ENCODE assay signal across 16 mouse cellular contexts in genomic region chr6:147928951-147929350, GRCm38 (mm10).
"Had no signal": no experiment of that assay in that cellular context is flagged by ENCODE, and none has a peak within 500 bp of the region (broad histone marks: within the 10 kb centered on the region; RNA-seq: fewer than 3 reads in every experiment).

No protein-coding gene starts in this region.

- H3K27ac ChIP-seq: neural tube, embryonic 13.5 days; neural tube, embryonic 15.5 days; stomach, embryonic 15.5 days; stomach, postnatal 0 days had no signal

- H3K27me3 ChIP-seq: neural tube, embryonic 13.5 days; neural tube, embryonic 15.5 days; stomach, embryonic 15.5 days had no signal

- H3K4me1 ChIP-seq: neural tube, embryonic 13.5 days; neural tube, embryonic 15.5 days; stomach, embryonic 15.5 days had no signal

- H3K9ac ChIP-seq: neural tube, embryonic 13.5 days; neural tube, embryonic 15.5 days; stomach, embryonic 15.5 days had no signal

- H3K4me3 ChIP-seq: neural tube, embryonic 13.5 days; neural tube, embryonic 15.5 days; stomach, embryonic 15.5 days had no signal

- H3K9me3 ChIP-seq: neural tube, embryonic 13.5 days; neural tube, embryonic 15.5 days; stomach, embryonic 15.5 days had no signal

- H3K36me3 ChIP-seq: neural tube, embryonic 13.5 days; neural tube, embryonic 15.5 days; stomach, embryonic 15.5 days had no signal

- H3K4me2 ChIP-seq: neural tube, embryonic 13.5 days; neural tube, embryonic 15.5 days; stomach, embryonic 15.5 days had no signal

- DNase-seq: retina, postnatal 1 day; right cerebral cortex, adult 18-20 months; right cerebral cortex, postnatal 14 days; right cerebral cortex, postnatal 25 days; right cerebral cortex, postnatal 4 days; spleen, adult 18-20 months; thymus, adult 18-20 months; thymus, adult 2 months; thymus, postnatal 14 days; thymus, postnatal 25 days; thymus, postnatal 36 days; thymus, postnatal 4 days had no signal
